Mouse (Mus musculus) limb, embryonic 12.5 days (tissue): ENCODE results near the gene Dock6. TPM values are rescaled to one million over a fixed set of nuclear protein-coding genes. Genes with fewer than 3 reads are reported as not detected.

Experiments
- ATAC-seq: fragments of 200-750 bp; cut with Nextera tagmentation; 2 replicates; pipeline ENCODE4 v1.8.0; 2017; ENCODE audit warnings: low read depth, moderate TSS enrichment; ENCODE audit not compliant: insufficient number of reproducible peaks, insufficient read depth, low FRiP score, low TSS enrichment
- H3K27ac ChIP-seq: fragments of 300-500 bp; sonication (generic); 2 replicates; pipeline ENCODE4 v1.5.1; 2016; ENCODE audit warnings: mild to moderate bottlenecking, moderate library complexity
- H3K27me3 ChIP-seq: fragments of 300-500 bp; sonication (generic); 2 replicates; pipeline ENCODE4 v1.6.1; 2016; ENCODE audit warnings: mild to moderate bottlenecking, moderate library complexity
- H3K36me3 ChIP-seq: fragments of 300-500 bp; sonication (generic); 2 replicates; pipeline ENCODE4 v1.6.1; 2016; ENCODE audit warnings: mild to moderate bottlenecking, moderate library complexity
- H3K4me1 ChIP-seq: fragments of 300-500 bp; sonication (generic); replicated peaks from 2 replicates; pipeline ENCODE4 v1.6.1; 2016
- H3K4me2 ChIP-seq: fragments of 300-500 bp; sonication (generic); 2 replicates; pipeline ENCODE4 v1.6.1; 2016; ENCODE audit warnings: mild to moderate bottlenecking, moderate library complexity
- H3K4me3 ChIP-seq: fragments of 300-500 bp; sonication (generic); replicated peaks from 2 replicates; pipeline ENCODE4 v1.5.1; 2016; ENCODE audit warnings: mild to moderate bottlenecking
- H3K9ac ChIP-seq: fragments of 300-500 bp; sonication (generic); replicated peaks from 2 replicates; pipeline ENCODE4 v1.6.1; 2016; ENCODE audit warnings: mild to moderate bottlenecking, moderate library complexity
- H3K9me3 ChIP-seq: fragments of 300-500 bp; sonication (generic); 2 replicates; pipeline ENCODE4 v1.6.1; 2016; ENCODE audit warnings: mild to moderate bottlenecking, moderate library complexity
- WGBS: fragments of 180-500 bp; shearing (Covaris S2); methylation state at CpG from one replicate; pipeline ENCODE4 v1.1.7; 2016; 5-methylcytosine and 5-hydroxymethylcytosine counted together
- polyA plus RNA-seq: library from polyadenylated mRNA; unstranded; fragments of >200 nt; fragmentation: Nextera tagmentation; extraction: Ambion mirVana; gene quantifications from 2 replicates; pipeline ENCODE4 v1.2.1, GENCODE M21; 2016

Gene Dock6
- polyA plus RNA-seq, 1 experiment from 2014 or later: 38.3 TPM

DNA sequence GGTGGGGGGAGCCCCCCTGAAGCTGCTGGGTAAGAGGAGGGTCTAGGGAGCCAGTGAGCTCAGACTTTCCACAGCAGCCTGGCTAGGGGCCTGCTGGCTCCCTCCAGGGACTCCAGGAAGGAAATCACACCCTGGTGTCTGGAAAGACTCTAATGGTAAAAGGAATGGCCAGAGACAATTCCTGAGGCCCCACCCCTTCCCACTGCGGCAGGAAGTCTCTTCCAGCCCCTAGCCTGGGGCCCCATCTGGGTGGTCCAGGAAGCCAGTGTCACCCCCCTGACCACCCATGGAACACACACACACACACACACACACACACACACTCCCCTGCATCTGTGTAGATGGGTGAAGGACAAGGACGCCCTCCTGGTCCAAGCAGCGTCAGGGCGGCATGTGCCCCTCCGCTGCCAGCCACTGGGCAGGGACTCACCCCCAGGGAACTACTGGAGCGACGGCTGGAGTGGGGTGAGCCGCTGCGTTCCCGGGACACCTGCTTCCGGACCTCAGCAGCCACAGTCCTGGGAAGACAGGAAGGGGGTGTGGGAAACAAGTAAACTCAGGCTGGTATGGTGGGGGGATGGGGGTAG lies 5.6 kb downstream of the Dock6 start:
- Histone ChIP-seq H3K4me2 (peak overlapping the region; percentile 62), H3K4me1 (peaks cover 66% of the 10 kb centered on the region), H3K27ac (peak overlapping the region; percentile 94), H3K27me3 (no peaks in the 10 kb centered on the region), H3K4me3 (peak overlapping the region; percentile 29), H3K36me3 (peaks cover 43% of the 10 kb centered on the region), H3K9me3 (no peaks in the 10 kb centered on the region), H3K9ac (peak overlapping the region; percentile 54)
- peak; percentile 53 for ATAC-seq
- WGBS: under 1% methylated on average over 11 of the region's 11 CpGs

DNA sequence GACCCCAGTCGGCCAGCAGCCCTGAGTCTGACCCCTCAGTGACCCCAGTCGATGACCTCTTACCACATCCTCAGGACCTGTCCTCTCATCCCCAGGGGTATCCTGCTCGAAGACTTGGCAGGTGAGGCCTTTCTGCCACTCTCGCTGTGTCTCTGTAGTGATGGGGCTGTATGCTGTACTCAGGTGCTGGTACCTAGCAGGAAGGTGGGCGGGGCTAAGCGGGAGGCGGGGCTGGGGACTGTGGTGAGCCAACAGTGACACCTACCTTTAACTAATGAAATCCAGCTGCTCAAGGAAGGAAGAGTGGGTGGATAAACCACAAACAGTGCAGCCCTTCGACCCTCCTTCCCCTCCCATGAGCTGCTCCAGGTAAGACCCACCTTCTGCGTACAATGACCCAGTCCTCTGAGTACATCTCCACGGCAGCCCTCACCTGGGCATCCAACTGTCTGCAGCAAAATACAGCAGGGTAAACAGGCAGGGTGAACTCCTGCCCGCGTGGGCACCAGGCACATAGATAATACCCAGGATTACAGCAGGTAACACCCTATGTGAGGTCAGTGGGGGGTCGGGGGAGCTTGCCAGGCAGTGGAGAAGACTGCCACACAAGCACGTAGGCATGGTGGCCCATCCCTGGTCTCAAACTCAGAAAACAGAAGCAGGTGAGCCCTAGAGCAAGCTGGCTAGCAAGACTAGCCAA lies 6.9 kb downstream of the Dock6 start:
- WGBS: 42% methylated on average over 14 of the region's 14 CpGs
- Histone ChIP-seq H3K36me3 (peaks cover 54% of the 10 kb centered on the region), H3K4me2 (peak overlapping the region; percentile 3; the same call in 1 of the 2 replicates), H3K27me3 (no peaks in the 10 kb centered on the region), H3K9me3 (no peaks in the 10 kb centered on the region), H3K27ac (peak overlapping the region; percentile 94), H3K4me3 (no peak overlapping the region), H3K4me1 (peaks cover 53% of the 10 kb centered on the region), H3K9ac (no peak overlapping the region)
- ATAC-seq: no peak

DNA sequence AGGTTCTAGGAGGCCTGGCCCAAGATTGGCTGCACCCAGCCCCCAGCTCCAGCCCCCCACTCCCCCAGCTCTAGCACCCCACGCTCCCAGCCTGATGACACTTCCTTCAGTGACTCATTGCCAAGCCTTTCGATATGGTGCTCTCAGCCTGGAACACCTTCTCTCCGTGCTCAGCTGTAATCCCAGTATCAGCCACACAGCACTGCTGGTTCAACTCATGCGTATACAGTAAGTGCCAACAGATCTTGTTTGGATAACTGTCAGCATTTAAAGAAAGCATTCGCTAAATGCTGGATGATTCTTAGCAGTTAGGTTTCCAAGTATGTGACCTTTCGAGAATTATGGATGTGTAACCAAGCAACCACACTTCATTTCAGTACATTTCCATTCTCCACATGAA lies 9.3 kb downstream of the Dock6 start:
- ATAC-seq: no peak
- H3K9ac ChIP-seq: no peak overlapping the region; the same call in 1 of the 2 replicates
- no peaks in the 10 kb centered on the region for H3K27me3 ChIP-seq
- no peak overlapping the region for H3K27ac ChIP-seq
- H3K9me3 ChIP-seq: no peaks in the 10 kb centered on the region
- no peak overlapping the region for H3K4me2 ChIP-seq
- 95% methylated on average over 6 of the region's 6 CpGs for WGBS
- peaks cover 73% of the 10 kb centered on the region for H3K36me3 ChIP-seq
- H3K4me3 ChIP-seq: no peak overlapping the region
- peaks cover 35% of the 10 kb centered on the region for H3K4me1 ChIP-seq

DNA sequence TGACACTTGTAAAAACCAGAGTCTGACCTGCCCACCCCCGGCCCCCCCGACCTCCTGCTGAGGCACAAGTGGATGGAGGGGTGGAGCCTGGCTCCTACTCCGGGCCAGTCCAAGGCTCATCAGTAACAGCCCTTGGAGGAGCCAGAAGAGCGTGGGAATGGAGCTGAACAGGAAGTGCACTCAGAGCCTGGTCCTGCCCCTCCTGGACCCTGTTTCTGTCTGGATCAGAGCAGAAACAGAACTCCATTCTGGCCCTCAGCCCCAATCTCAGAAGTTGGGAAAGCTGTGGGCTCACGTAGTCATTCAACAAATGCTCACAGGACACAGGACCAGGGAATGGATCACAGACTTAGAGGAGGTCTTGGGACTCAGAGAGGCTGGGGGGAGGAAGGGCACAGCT lies 10.0 kb downstream of the Dock6 start:
- H3K9ac ChIP-seq: no peak overlapping the region; the same call in 1 of the 2 replicates
- peaks cover 80% of the 10 kb centered on the region for H3K36me3 ChIP-seq
- H3K27me3 ChIP-seq: no peaks in the 10 kb centered on the region
- H3K27ac ChIP-seq: no peak overlapping the region
- H3K4me2 ChIP-seq: no peak overlapping the region
- H3K4me3 ChIP-seq: no peak overlapping the region
- no peaks in the 10 kb centered on the region for H3K9me3 ChIP-seq
- WGBS: 36% methylated on average over 5 of the region's 5 CpGs
- H3K4me1 ChIP-seq: peaks cover 29% of the 10 kb centered on the region
- no peak for ATAC-seq

DNA sequence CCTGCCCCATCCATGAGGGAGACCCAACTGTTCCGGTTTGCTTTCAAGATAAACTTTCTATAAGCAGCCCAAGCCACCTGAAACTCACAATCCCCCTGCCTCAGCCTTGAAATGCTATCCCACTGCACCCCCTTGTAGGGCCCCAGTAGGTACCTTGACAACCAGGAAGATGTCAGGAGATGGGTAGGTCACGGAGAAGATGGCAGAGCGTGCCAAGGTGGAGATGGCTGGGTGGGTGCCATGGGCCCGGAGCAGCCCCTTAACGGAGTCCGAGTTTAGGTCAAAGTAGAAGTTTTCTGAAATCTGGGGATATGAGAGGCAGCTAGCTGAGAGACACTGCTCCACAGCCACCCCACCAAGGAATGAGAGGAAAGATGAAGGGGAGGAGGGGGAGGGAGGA lies 11.1 kb downstream of the Dock6 start:
- Histone ChIP-seq H3K9me3 (no peaks in the 10 kb centered on the region), H3K27ac (no peak overlapping the region), H3K36me3 (peaks cover 87% of the 10 kb centered on the region), H3K4me3 (no peak overlapping the region), H3K4me2 (no peak overlapping the region), H3K27me3 (no peaks in the 10 kb centered on the region), H3K9ac (no peak overlapping the region), H3K4me1 (peaks cover 18% of the 10 kb centered on the region)
- 95% methylated on average over 6 of the region's 6 CpGs for WGBS
- no peak for ATAC-seq

DNA sequence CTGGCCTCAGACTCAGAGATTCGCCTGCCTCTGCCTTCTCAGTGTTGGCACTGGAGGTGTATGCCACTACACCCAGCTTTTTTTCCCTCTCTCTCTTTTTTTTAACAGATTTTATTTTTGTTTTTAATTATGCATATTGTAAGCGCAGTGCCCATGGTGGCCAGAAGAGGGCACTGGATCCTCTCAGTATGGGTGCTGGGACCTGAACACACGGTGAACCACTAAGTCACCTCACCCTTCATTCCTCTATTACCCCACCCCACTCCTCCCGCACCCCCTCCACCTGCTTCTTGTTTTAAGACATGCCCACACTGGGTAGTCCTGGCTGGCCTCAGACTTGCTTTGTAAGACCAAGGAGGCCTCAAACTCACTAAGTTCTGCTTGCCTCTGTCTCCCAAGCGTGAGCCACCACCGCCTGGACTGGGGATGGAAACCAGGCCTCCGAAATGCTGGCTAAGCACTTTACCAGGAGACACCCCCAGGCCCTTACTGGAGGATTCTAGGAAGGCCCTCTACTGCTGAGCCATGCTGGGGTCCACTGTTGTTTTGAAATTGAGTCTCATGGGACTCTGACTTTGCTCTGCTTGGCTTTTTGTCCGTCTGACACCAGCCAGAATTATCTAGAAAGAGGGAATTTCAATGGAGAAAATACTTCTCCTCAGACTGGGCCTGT lies 12.2 kb downstream of the Dock6 start:
- peaks cover 87% of the 10 kb centered on the region for H3K36me3 ChIP-seq
- no peak overlapping the region for H3K4me2 ChIP-seq
- H3K4me3 ChIP-seq: no peak overlapping the region
- H3K9me3 ChIP-seq: no peaks in the 10 kb centered on the region
- no peak overlapping the region for H3K27ac ChIP-seq
- peaks cover 8% of the 10 kb centered on the region; the same call in 1 of the 2 replicates for H3K4me1 ChIP-seq
- WGBS: 57% methylated on average over 8 of the region's 8 CpGs
- H3K27me3 ChIP-seq: no peaks in the 10 kb centered on the region
- H3K9ac ChIP-seq: no peak overlapping the region
- ATAC-seq: no peak

DNA sequence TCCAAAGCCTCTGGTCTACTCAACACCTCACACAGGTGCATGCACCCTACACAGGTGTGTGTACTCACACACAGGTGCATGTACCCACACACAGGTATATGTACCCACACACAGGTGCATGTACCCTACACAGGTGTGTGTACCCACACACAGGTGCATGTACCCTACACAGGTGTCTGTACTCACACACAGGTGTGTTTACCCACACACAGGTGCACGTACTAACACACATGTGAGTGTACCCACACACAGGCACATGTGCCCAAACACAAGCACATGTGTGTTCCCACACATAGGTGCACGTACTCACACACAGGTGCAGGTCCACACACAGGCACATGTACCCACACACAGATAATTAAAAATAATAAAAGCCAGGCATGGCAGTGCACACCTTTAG lies 14.7 kb downstream of the Dock6 start:
- no peaks in the 10 kb centered on the region for H3K27me3 ChIP-seq
- H3K4me3 ChIP-seq: no peak overlapping the region
- no peak overlapping the region for H3K27ac ChIP-seq
- WGBS: 89% methylated on average over 2 of the region's 2 CpGs
- H3K9me3 ChIP-seq: no peaks in the 10 kb centered on the region
- peaks cover 90% of the 10 kb centered on the region for H3K36me3 ChIP-seq
- ATAC-seq: no peak
- H3K4me2 ChIP-seq: no peak overlapping the region
- no peak overlapping the region for H3K9ac ChIP-seq
- H3K4me1 ChIP-seq: peaks cover 5% of the 10 kb centered on the region; the same call in 1 of the 2 replicates

DNA sequence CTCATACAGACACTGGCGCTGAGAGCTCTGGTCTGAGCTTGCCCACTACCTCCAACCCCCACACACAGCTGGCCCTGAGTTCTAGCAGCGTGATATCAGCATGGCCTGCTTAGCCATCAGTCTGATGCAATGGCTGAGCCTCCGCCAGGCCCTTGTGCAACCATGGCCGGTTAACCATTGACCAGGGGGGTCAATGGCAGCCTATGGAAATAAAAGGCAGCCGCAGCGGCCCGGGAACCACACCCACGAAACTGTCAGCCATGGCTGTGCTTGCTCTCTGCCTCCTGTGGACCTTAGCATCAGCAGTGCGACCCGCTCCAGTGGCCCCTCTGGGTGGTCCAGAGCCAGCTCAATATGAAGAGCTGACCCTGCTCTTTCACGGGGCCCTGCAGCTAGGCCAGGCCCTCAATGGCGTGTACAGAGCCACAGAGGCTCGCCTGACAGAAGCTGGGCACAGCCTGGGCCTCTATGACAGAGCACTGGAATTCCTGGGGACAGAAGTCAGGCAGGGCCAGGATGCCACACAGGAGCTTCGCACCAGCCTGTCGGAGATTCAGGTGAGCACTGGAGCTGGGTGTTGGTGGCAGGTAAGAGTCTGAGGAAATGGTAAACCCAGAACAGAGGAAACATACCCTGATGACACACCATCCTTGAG lies 17.1 kb downstream of the Dock6 start, which contains the start of gene Angptl8:
TSS of gene Angptl8 (plus strand) at position 253 of the 655 bp plus-strand sequence.
- no peaks in the 10 kb centered on the region for H3K4me1 ChIP-seq
- H3K4me3 ChIP-seq: no peak within 1 kb of the TSS
- no peak within 1 kb of the TSS for H3K4me2 ChIP-seq
- no peak within 1 kb of the TSS for H3K9ac ChIP-seq
- peaks cover 92% of the 10 kb centered on the region for H3K36me3 ChIP-seq
- WGBS: 91% methylated on average over 15 of the region's 15 CpGs
- no peak for ATAC-seq
- H3K27ac ChIP-seq: no peak within 1 kb of the TSS
- no peaks in the 10 kb centered on the region for H3K27me3 ChIP-seq
- no peaks in the 10 kb centered on the region for H3K9me3 ChIP-seq

DNA sequence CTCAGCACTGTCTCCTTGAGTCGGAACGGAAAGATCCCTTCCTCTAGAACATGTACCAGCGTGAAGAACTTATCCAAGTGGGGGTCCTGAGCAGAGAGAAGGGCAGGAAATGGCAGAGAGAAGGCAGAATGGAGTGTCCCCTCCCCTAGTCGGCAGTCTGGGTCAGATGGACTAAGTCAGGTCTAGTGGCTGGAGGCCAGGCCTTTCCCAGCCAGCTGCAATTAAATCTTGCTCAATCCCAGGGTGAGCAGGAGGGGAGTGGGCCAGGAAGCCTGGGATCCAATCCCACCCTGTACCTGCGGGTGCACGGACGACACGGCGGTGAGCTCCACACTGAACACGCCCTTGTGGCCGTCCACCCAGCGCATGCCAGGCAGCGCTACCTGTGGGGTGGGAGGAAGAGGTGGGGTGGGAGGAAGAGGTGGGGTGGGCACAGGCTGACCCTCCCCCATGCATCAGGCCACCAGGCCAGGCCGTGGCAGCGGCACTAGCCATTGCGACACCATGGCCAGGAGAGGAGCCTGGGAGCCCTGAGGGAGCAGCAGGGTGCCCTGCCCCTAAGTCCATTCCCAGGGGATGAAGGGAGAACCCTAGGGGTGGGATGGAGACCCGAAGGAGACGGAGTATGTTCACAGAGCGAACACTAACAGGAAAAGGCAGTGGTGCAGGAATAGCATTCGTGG lies 20.7 kb downstream of the Dock6 start:
- H3K4me2 ChIP-seq: no peak overlapping the region
- no peak for ATAC-seq
- WGBS: 89% methylated on average over 20 of the region's 20 CpGs
- no peaks in the 10 kb centered on the region for H3K4me1 ChIP-seq
- no peaks in the 10 kb centered on the region for H3K27me3 ChIP-seq
- no peak overlapping the region for H3K27ac ChIP-seq
- 0 out of 2 replicates have a peak overlapping the region, but pooled peaks have one; percentile 27 for H3K9ac ChIP-seq
- H3K36me3 ChIP-seq: peaks cover 93% of the 10 kb centered on the region
- no peak overlapping the region for H3K4me3 ChIP-seq
- H3K9me3 ChIP-seq: no peaks in the 10 kb centered on the region

DNA sequence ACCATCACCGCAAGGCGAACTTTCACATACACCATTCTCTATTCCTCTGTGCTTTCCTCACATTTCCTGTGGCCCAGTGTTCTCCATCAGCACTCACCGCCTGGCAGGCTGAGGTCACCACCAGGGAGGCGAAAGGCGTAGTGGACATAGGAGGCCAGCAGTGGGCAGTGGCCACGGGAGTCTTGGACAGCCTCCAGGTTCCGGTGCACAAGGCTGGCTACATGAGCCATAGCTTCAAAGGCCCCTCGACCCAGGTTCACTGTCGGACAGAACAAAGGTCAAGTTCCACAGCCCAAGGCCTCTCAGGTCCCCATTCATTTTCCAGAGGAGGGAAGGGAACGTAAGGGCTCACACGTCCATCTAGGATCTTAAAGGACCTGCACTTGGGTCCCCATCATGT lies 21.5 kb downstream of the Dock6 start:
- peaks cover 89% of the 10 kb centered on the region for H3K36me3 ChIP-seq
- no peak overlapping the region for H3K27ac ChIP-seq
- 86% methylated on average over 11 of the region's 11 CpGs for WGBS
- no peak overlapping the region for H3K4me3 ChIP-seq
- no peak for ATAC-seq
- no peaks in the 10 kb centered on the region for H3K4me1 ChIP-seq
- no peak overlapping the region for H3K9ac ChIP-seq
- no peak overlapping the region for H3K4me2 ChIP-seq
- H3K9me3 ChIP-seq: no peaks in the 10 kb centered on the region
- no peaks in the 10 kb centered on the region for H3K27me3 ChIP-seq

DNA sequence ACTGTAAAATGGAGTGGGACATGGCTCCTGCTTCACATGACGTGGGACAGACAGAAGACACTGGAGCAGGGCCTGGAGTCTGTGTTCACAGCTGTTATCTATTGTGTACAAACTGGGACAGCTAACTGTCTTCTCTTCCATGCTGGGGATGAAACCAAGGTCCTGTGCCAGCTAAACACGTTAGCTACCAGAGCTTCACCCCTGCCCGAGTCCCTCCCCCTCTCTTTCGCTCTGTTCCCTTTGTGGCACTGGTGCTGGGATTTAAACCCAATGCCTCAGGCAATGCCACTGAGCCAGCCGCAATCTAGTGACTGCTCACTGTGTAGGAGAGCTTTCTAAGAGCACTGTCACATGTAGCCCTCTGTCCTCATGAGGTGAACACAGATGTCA lies 22.0 kb downstream of the Dock6 start:
- no peaks in the 10 kb centered on the region for H3K4me1 ChIP-seq
- H3K4me2 ChIP-seq: no peak overlapping the region
- peaks cover 87% of the 10 kb centered on the region for H3K36me3 ChIP-seq
- no peaks in the 10 kb centered on the region for H3K9me3 ChIP-seq
- ATAC-seq: no peak
- 89% methylated on average over 5 of the region's 5 CpGs for WGBS
- no peak overlapping the region for H3K27ac ChIP-seq
- no peaks in the 10 kb centered on the region for H3K27me3 ChIP-seq
- no peak overlapping the region for H3K4me3 ChIP-seq
- no peak overlapping the region for H3K9ac ChIP-seq
